Mouse (Mus musculus) urinary bladder, adult 18-20 months (tissue): Measurements from ENCODE around the gene Olfr1086.
"Not testable (repeated sequence)": the region's sequence is repeated elsewhere in the genome, so short reads cannot be mapped to it uniquely, and the experiment has no call there.

Experiments used
- DNase-seq, 2 experiments: peaks; one replicate each; pipeline ENCODE4 v3.0.0; 2022; ENCODE audit warnings: low spot score in 2 of 2, mixed read lengths in 2 of 2

Gene Olfr1086

DNA sequence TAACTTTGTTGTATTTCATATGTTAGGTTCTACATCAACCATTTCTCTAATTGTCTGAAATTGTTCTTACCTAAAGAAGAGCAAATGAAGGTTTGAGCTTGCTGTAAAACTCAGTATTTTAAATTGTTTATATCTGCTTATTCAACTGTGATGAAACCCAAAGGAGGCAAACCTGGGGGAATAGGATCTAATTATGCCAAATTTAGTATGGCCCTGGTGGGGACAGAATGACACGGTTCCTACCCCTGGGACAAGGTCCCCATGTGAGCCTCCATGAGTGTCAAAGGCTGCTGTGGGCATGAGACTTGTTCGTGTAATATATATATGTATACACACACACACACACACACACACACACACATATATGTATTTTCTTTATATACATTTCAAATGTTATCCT, at the start of gene Olfr1086:
Olfr1086 (minus strand) TSS at position 101 of the 400 bp plus-strand sequence.
- DNase-seq, result no peak

GRCm38 (mm10) chr2:86698295-86698694, 18.4 kb upstream of the Olfr1086 start, which contains the start of gene Olfr1087:
TSS of gene Olfr1087 (minus strand) at chr2:86698395.
- DNase-seq, result no peak

GRCm38 (mm10) chr2:86661919-86662318, 18.0 kb downstream of the Olfr1086 start, which contains the start of gene Olfr1085:
TSS of gene Olfr1085 (minus strand) at chr2:86662019.
- DNase-seq, result no peak

DNA sequence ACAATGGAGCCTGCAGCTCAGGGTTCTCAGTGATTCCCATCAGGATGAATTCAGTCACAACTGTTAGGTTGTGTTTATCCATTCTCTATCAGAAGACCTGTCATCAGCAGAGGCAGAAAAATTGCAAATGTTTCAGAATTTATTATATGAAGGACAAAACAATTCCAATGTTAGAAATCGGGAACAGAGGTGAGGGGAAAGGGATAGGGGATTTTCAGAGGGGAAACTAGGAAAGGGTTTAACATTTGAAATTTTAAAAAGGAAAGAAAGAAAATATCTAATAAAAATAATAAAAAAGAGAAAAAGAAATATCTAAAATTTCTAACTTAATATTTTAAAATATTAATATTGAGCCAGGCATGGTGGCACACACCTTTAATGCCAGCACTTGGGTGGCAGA, 40.3 kb downstream of the Olfr1086 start, which contains the start of gene Olfr1084:
Olfr1084 (minus strand) TSS at position 101 of the 400 bp plus-strand sequence.
- DNase-seq, result not testable (repeated sequence)
